Mouse (Mus musculus) erythroblast, embryonic 14.5 days (primary cell): ENCODE data around the gene Enpp6. TPM values are rescaled to one million over a fixed set of nuclear protein-coding genes. Genes with fewer than 3 reads are reported as not detected.

Source experiments
- H3K27me3 ChIP-seq: 2 replicates; pipeline ENCODE4 v1.6.1; 2012; ENCODE audit warnings: inconsistent platforms; ENCODE audit not compliant: control insufficient read depth
- H3K36me3 ChIP-seq: 2 replicates; pipeline ENCODE4 v1.6.1; 2012; ENCODE audit warnings: mild to moderate bottlenecking, inconsistent platforms; ENCODE audit not compliant: control insufficient read depth
- H3K4me1 ChIP-seq: 2 replicates; pipeline ENCODE4 v1.6.1; 2012; ENCODE audit warnings: inconsistent platforms; ENCODE audit not compliant: control insufficient read depth
- H3K4me3 ChIP-seq: replicated peaks from 2 replicates; pipeline ENCODE3; 2012; ENCODE audit warnings: moderate library complexity, mild to moderate bottlenecking, inconsistent platforms
- H3K9me3 ChIP-seq: 2 replicates; pipeline ENCODE4 v1.6.1; 2012; ENCODE audit warnings: low read length, inconsistent platforms, mixed read lengths; ENCODE audit not compliant: control insufficient read depth
- GATA1 ChIP-seq: IDR thresholded peaks from 2 replicates; pipeline ENCODE4 v1.6.1; 2012; ENCODE audit warnings: low read length, inconsistent platforms, mixed read lengths
- TAL1 ChIP-seq: IDR thresholded peaks from 3 replicates; pipeline ENCODE4 v1.6.1; 2012; ENCODE audit warnings: low read length, inconsistent platforms, mixed read lengths
- polyA plus RNA-seq: library from polyadenylated mRNA; stranded (reverse); fragments of >175 nt; gene quantifications from 2 replicates; pipeline ENCODE4 v1.2.3, GENCODE M21; 2012

The Enpp6 gene
- polyA plus RNA-seq, 1 experiment: not detected

GRCm38 (mm10) chr8:47048584-47048983, 61.9 kb downstream of the Enpp6 start:
- H3K36me3 ChIP-seq: no peaks in the 10 kb centered on the region
- no peaks in the 10 kb centered on the region for H3K27me3 ChIP-seq
- no peaks in the 10 kb centered on the region for H3K9me3 ChIP-seq
- H3K4me1 ChIP-seq: no peaks in the 10 kb centered on the region
- TF ChIP-seq TAL1: no peak
- no peak for TF ChIP-seq GATA1
- no peak overlapping the region for H3K4me3 ChIP-seq

GRCm38 (mm10) chr8:47052643-47053042, 66.0 kb downstream of the Enpp6 start:
- Histone ChIP-seq H3K36me3 (no peaks in the 10 kb centered on the region), H3K9me3 (no peaks in the 10 kb centered on the region), H3K4me3 (no peak overlapping the region), H3K27me3 (no peaks in the 10 kb centered on the region), H3K4me1 (no peaks in the 10 kb centered on the region)
- TF ChIP-seq TAL1: no peak
- TF ChIP-seq GATA1: no peak

GRCm38 (mm10) chr8:47056086-47056485, 69.4 kb downstream of the Enpp6 start:
- Histone ChIP-seq H3K9me3 (no peaks in the 10 kb centered on the region), H3K27me3 (no peaks in the 10 kb centered on the region), H3K4me1 (no peaks in the 10 kb centered on the region), H3K4me3 (no peak overlapping the region), H3K36me3 (no peaks in the 10 kb centered on the region)
- TF ChIP-seq GATA1: no peak
- TF ChIP-seq TAL1: no peak

- TF ChIP-seq GATA1: no peak
- TF ChIP-seq TAL1: no peak
- Histone ChIP-seq H3K4me3 (no peak overlapping the region), H3K9me3 (no peaks in the 10 kb centered on the region), H3K4me1 (no peaks in the 10 kb centered on the region), H3K36me3 (no peaks in the 10 kb centered on the region), H3K27me3 (no peaks in the 10 kb centered on the region)
These were observed 71.8 kb downstream of the Enpp6 start for GRCm38 (mm10) chr8:47058526-47058925.

- no peaks in the 10 kb centered on the region for H3K36me3 ChIP-seq
- no peaks in the 10 kb centered on the region for H3K9me3 ChIP-seq
- no peaks in the 10 kb centered on the region for H3K4me1 ChIP-seq
- no peak for TF ChIP-seq TAL1
- TF ChIP-seq GATA1: no peak
- no peaks in the 10 kb centered on the region for H3K27me3 ChIP-seq
- no peak overlapping the region for H3K4me3 ChIP-seq
These were observed 72.3 kb downstream of the Enpp6 start for GRCm38 (mm10) chr8:47058971-47059370.

- no peak overlapping the region for H3K4me3 ChIP-seq
- H3K27me3 ChIP-seq: no peaks in the 10 kb centered on the region
- H3K4me1 ChIP-seq: no peaks in the 10 kb centered on the region
- no peaks in the 10 kb centered on the region for H3K36me3 ChIP-seq
- TF ChIP-seq TAL1: no peak
- no peak for TF ChIP-seq GATA1
- no peaks in the 10 kb centered on the region; the same call in 1 of the 2 replicates for H3K9me3 ChIP-seq
These were observed 74.5 kb downstream of the Enpp6 start for GRCm38 (mm10) chr8:47061105-47061720.

GRCm38 (mm10) chr8:47067121-47067520, 80.4 kb downstream of the Enpp6 start:
- Histone ChIP-seq H3K27me3 (no peaks in the 10 kb centered on the region), H3K4me1 (no peaks in the 10 kb centered on the region), H3K36me3 (no peaks in the 10 kb centered on the region), H3K9me3 (no peaks in the 10 kb centered on the region; the same call in 1 of the 2 replicates), H3K4me3 (no peak overlapping the region)
- TF ChIP-seq TAL1: no peak
- TF ChIP-seq GATA1: no peak

- no peaks in the 10 kb centered on the region; the same call in 1 of the 2 replicates for H3K9me3 ChIP-seq
- H3K4me3 ChIP-seq: no peak overlapping the region
- TF ChIP-seq GATA1 (no peak), TAL1 (no peak)
- H3K27me3 ChIP-seq: no peaks in the 10 kb centered on the region
- no peaks in the 10 kb centered on the region for H3K4me1 ChIP-seq
- no peaks in the 10 kb centered on the region for H3K36me3 ChIP-seq
These were observed 82.9 kb downstream of the Enpp6 start for GRCm38 (mm10) chr8:47069634-47070033.

GRCm38 (mm10) chr8:47072001-47072400, 85.3 kb downstream of the Enpp6 start:
- no peaks in the 10 kb centered on the region for H3K27me3 ChIP-seq
- H3K9me3 ChIP-seq: no peaks in the 10 kb centered on the region
- H3K36me3 ChIP-seq: no peaks in the 10 kb centered on the region
- H3K4me3 ChIP-seq: no peak overlapping the region
- TF ChIP-seq TAL1 (no peak), GATA1 (no peak)
- no peaks in the 10 kb centered on the region for H3K4me1 ChIP-seq

- no peaks in the 10 kb centered on the region for H3K4me1 ChIP-seq
These were observed 89.4 kb downstream of the Enpp6 start for GRCm38 (mm10) chr8:47075941-47076555.

More at GRCm38 (mm10) chr8:47075941-47076555, 89.4 kb downstream of the Enpp6 start:
- no peak overlapping the region for H3K4me3 ChIP-seq
- H3K9me3 ChIP-seq: no peaks in the 10 kb centered on the region; the same call in 1 of the 2 replicates
- TF ChIP-seq TAL1 (no peak), GATA1 (no peak)
- H3K36me3 ChIP-seq: no peaks in the 10 kb centered on the region
- no peaks in the 10 kb centered on the region for H3K27me3 ChIP-seq
